Mouse (Mus musculus): ENCODE measurements around the gene Plagl1.

DNA sequence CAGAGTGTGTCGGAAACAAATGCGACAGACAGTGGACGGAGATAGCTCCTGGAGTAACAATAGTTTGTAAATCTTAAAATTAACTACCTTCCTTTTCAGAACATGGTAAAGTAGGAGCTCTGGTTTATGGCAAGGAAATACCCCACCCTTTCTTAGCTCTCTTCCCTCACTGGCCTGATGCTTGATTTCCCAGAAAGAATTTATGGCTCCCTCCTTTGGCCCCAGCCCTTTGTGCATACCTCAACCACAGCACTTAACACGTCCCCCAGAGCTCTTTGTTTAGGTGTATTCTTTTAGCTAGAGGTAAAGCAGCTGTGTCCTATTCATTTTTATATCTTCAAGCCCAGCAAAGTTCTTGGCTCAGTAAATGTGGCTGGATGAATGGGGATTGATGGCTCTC lies 48.5 kb downstream of the Plagl1 start:
- no peak for TF ChIP-seq CTCF (IDR thresholded peaks at IDR 0.05; ENCODE audit: low read depth, low read length)
- TF ChIP-seq GATA1 (IDR thresholded peaks at IDR 0.05; ENCODE audit: borderline replicate concordance, low read length), result no peak

All from G1E (cell line).